Mouse (Mus musculus): ENCODE measurements around the gene Pak1.

The Pak1 gene

GRCm38 (mm10) chr7:97788190-97788668, at the start of gene Pak1:
TSS of gene Pak1 (plus strand) at chr7:97788541.
- peak; percentile 43 for DNase-seq (ENCODE audit: low spot score)

GRCm38 (mm10) chr7:97740948-97741347, 47.4 kb upstream of the Pak1 start:
- DNase-seq (ENCODE audit: low spot score), result peak; percentile 25

DNA sequence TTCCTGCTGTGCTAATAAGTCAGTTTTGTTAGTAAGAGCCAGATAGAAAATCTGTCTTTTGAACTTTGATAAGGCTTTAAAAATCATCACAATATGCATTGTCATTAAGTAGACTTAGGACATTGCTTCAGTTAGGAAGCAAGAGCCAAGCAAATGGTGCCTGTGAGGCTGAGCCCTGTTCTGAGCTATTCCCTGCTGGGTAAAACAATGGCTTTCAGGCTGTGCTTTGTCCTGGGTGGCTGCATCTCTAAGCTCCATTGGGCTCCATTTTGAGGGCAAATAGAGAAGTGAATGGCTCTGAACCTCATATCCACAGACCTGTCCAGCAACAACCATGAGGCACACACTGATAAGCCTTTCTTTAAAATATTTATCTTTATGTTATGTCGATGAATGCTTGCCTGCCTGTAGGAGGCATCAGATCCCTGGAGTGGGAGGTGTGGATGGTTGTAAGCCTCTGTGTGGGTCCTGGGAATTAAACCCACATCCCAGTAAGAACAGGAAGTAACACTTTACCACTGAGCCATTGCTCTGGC, 46.5 kb upstream of the Pak1 start:
- no peak for DNase-seq (ENCODE audit: low spot score)

- no peak for DNase-seq (ENCODE audit: low spot score)
Observed at GRCm38 (mm10) chr7:97745299-97745698, 43.0 kb upstream of the Pak1 start.

GRCm38 (mm10) chr7:97747176-97747707, 41.1 kb upstream of the Pak1 start:
- no peak for DNase-seq (ENCODE audit: low spot score)

DNA sequence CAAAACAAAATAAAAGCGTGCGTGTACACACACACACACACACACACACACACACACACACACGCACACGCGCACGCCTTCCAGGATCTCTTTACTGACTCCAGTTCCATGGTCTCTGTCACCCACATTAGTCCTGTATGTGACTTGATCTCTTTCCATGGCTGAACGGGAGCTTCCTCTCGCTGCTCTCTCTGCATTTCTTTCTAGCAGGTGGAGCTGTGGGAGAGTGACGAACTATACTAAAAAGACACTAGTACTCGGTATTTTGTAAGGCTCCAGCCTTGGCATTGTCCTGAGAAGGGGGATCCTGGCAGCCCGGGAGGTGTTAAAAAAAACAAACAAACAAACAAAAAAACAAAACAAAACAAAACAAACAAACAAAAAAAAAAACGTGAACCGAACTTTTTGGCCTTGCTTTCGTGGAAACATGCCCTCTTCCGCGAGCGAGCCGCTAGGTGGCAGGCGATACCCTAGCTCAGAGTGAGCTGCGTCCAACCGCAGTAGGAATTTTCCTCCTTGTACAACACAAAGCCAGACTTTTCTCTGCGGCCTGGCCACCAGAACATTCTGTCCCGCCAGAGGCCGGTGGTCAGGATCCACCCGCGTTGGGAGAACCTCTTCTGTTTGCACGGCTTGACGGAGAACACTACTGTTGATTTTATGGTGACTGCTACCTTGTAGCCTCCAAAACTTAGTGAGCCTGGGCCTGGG, 40.4 kb upstream of the Pak1 start:
- DNase-seq (ENCODE audit: low spot score), result peak; percentile 57

- no peak for DNase-seq (ENCODE audit: low spot score)
Observed at GRCm38 (mm10) chr7:97748527-97749206, 39.7 kb upstream of the Pak1 start.

DNA sequence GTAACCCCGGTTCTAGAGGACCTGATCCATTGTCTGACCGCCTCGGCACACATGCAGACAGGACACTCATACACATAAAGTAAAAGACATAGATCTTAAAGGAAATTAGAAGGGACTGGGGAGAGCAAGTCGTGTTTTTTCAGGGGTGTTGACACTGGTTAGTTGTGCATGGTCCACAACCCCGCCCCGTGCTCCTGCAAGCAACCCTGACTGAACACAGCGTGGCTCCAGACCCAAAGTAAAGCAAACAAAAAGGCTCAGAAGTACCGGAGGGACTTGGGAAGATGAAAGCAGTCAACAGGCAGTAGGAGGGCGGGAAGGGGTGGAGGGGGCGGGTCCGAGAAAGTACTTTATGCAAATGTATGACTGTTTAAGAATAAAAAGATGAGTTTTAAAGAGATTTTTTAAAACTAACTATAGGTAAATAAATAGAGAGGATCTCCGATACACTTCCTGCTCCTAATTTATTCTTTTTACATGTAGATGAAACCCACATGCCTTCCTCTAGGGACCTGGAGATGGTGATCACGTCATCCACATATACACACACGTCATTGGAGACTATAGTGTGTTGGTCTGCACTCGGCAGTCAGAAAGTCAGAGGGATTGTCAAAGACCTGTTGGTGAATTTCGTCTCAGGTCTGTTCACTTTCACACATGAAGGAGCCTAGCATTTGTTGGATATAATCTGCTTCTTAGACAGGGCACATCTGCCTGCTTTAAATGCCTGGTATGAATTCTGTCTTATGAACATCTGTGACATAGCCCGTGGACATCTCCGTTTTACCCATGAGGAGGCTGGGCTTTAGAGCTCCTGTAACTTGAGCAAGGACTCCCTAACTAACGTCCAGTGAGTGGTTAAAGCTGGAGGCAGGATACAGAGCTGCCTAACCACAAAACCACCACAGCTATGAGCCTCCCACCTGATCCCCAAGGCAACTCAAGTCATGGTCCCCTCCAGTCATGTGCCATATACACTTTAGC, 38.8 kb upstream of the Pak1 start:
- DNase-seq (ENCODE audit: low spot score), result no peak

- no peak for DNase-seq (ENCODE audit: low spot score)
Observed at GRCm38 (mm10) chr7:97756967-97757881, 31.1 kb upstream of the Pak1 start.

GRCm38 (mm10) chr7:97764591-97764990, 23.8 kb upstream of the Pak1 start:
- no peak for DNase-seq (ENCODE audit: low spot score)

DNA sequence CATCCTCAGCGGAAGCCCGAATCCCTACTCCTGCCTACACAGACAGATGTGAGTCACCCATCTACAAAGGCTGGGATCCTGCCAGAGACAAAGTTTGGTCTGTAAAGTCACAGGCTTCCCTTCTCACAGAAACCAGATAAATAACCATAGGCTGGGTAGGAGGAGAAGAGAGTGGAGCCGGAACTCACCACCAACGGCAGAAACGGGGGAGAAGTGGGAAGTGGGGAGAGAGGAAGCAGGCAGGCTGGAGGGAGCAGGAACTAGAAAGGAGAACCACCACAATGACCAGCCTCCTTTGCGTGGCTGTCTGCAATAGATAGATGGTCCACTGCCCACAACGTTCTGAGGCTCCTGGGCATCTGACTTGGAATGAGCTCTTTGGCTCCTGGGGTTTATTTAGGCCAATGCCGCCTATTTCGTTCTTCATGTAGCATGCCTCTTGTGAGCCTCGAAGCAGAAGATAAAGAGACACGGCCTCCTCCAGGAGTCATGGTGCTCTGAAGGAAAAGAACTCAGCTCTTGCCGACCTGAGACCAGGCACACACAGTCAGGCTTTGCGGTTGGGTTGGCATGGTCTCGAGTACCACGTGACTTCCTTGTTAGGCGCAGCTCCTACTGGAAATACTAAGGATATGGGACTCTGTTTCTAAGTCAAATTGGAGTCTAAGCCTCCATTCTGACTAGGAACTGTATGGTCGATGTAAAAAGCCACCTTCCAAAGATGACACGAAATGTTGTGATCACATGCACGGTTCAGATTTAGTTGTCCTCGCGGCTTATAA, 23.0 kb upstream of the Pak1 start:
- no peak for DNase-seq (ENCODE audit: low spot score)

DNA sequence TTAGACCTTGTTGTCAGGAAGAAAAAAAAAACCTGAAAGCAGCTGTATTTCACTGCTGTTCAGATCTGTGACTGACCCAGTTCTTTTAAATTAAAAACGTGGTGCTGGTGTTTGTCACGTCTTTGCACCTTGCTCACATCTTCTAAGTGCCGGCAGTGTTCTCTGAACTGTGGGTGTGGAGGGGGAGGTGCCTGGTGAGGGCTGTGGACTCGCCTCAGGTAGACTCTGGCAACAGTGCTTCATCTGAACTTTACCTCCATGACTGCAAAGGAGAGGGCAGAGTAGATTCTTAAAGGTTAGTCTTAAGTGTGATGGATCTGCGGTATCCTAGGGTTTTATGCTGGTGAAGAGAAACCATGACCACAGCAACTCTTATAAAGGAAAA, 22.4 kb upstream of the Pak1 start:
- DNase-seq (ENCODE audit: low spot score), result no peak

GRCm38 (mm10) chr7:97766406-97767166, 21.8 kb upstream of the Pak1 start:
- DNase-seq (ENCODE audit: low spot score), result no peak

- DNase-seq (ENCODE audit: low spot score), result no peak
Observed at GRCm38 (mm10) chr7:97767841-97768240, 20.5 kb upstream of the Pak1 start.

GRCm38 (mm10) chr7:97769020-97769419, 19.3 kb upstream of the Pak1 start:
- DNase-seq (ENCODE audit: low spot score), result no peak

- no peak for DNase-seq (ENCODE audit: low spot score)
Observed at GRCm38 (mm10) chr7:97770841-97771620, 17.3 kb upstream of the Pak1 start.

GRCm38 (mm10) chr7:97775380-97775779, 13.0 kb upstream of the Pak1 start:
- DNase-seq (ENCODE audit: low spot score), result no peak

GRCm38 (mm10) chr7:97775923-97776322, 12.4 kb upstream of the Pak1 start:
- no peak for DNase-seq (ENCODE audit: low spot score)

All from ovary, adult 18-20 months (tissue).